Mouse (Mus musculus): ENCODE data around the gene Larp6. TPM values are rescaled to one million over a fixed set of nuclear protein-coding genes. Genes with fewer than 3 reads are reported as not detected.

The Larp6 gene
- polyA plus RNA-seq, 1 experiment from 2014 or later: 2.3 TPM

GRCm38 (mm10) chr9:60681005-60681404, 31.8 kb upstream of the Larp6 start:
- 96% methylated on average over 3 of the region's 3 CpGs for WGBS
- Histone ChIP-seq H3K27me3 (ENCODE audit: control insufficient read depth, insufficient read depth, low read length) (no peaks in the 10 kb centered on the region), H3K9ac (ENCODE audit: low read depth, low read length) (no peak overlapping the region), H3K4me3 (ENCODE audit: low read length) (no peak overlapping the region), H3K36me3 (ENCODE audit: control insufficient read depth, insufficient read depth, low read length) (peaks cover 17% of the 10 kb centered on the region; the same call in 1 of the 2 replicates), H3K4me2 (replicated peaks; ENCODE audit: low read depth, low read length) (no peak overlapping the region), H3K27ac (ENCODE audit: low read depth, low read length) (no peak overlapping the region), H3K9me3 (ENCODE audit: control insufficient read depth, low read length) (no peaks in the 10 kb centered on the region), H3K4me1 (ENCODE audit: control insufficient read depth, insufficient read depth, low read length) (no peaks in the 10 kb centered on the region)
- ATAC-seq (ENCODE audit: low FRiP score, low TSS enrichment): no peak

GRCm38 (mm10) chr9:60682753-60683152, 30.0 kb upstream of the Larp6 start:
- Histone ChIP-seq H3K4me3 (ENCODE audit: low read length) (no peak overlapping the region), H3K4me1 (ENCODE audit: control insufficient read depth, insufficient read depth, low read length) (0 out of 2 replicates have a peak, but pooled peaks cover 2% of the 10 kb centered on the region), H3K9me3 (ENCODE audit: control insufficient read depth, low read length) (no peaks in the 10 kb centered on the region), H3K9ac (ENCODE audit: low read depth, low read length) (no peak overlapping the region), H3K36me3 (ENCODE audit: control insufficient read depth, insufficient read depth, low read length) (peaks cover 12% of the 10 kb centered on the region; the same call in 1 of the 2 replicates), H3K27me3 (ENCODE audit: control insufficient read depth, insufficient read depth, low read length) (no peaks in the 10 kb centered on the region), H3K4me2 (replicated peaks; ENCODE audit: low read depth, low read length) (no peak overlapping the region), H3K27ac (ENCODE audit: low read depth, low read length) (no peak overlapping the region)
- 96% methylated on average over 4 of the region's 4 CpGs for WGBS
- ATAC-seq (ENCODE audit: low FRiP score, low TSS enrichment): no peak

GRCm38 (mm10) chr9:60687415-60687814, 25.4 kb upstream of the Larp6 start:
- H3K4me3 ChIP-seq (ENCODE audit: low read length): peak overlapping the region; percentile 57
- ATAC-seq (ENCODE audit: low FRiP score, low TSS enrichment): peak; percentile 60
- H3K27me3 ChIP-seq (ENCODE audit: control insufficient read depth, insufficient read depth, low read length): no peaks in the 10 kb centered on the region
- peak overlapping the region; percentile 52 for H3K4me2 ChIP-seq (replicated peaks; ENCODE audit: low read depth, low read length)
- H3K9ac ChIP-seq (ENCODE audit: low read depth, low read length): peak overlapping the region; percentile 44
- WGBS: under 1% methylated on average over 7 of the region's 7 CpGs
- H3K4me1 ChIP-seq (ENCODE audit: control insufficient read depth, insufficient read depth, low read length): 0 out of 2 replicates have a peak, but pooled peaks cover 2% of the 10 kb centered on the region
- no peaks in the 10 kb centered on the region for H3K9me3 ChIP-seq (ENCODE audit: control insufficient read depth, low read length)
- H3K27ac ChIP-seq (ENCODE audit: low read depth, low read length): peak overlapping the region; percentile 71; the same call in 1 of the 2 replicates
- H3K36me3 ChIP-seq (ENCODE audit: control insufficient read depth, insufficient read depth, low read length): no peaks in the 10 kb centered on the region; the same call in 1 of the 2 replicates

DNA sequence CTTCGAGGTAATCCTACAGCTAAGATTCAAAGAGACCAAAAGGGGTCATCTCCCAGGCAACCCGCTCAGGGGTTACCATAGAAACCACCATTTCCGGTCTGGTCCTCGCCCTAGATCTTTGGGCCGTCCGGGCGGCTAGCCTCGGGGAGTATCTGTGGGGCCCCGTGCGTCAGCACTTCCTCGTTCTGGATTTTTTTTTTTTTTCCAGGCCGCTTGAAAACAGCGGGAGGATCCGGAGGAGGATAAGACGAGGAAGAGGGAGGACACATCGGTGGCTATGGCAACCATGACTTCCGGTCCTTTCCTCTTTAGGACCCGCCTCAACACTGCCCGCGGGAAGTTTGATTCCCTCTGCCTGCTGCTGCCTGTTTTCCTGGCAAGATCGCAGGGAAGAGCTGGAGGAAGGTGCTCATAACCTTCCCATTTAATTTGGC, 24.9 kb upstream of the Larp6 start, which contains the start of gene Lrrc49:
Gene Lrrc49, minus strand, starts transcription at position 268 of the 434 bp plus-strand sequence.
- Histone ChIP-seq H3K4me1 (ENCODE audit: control insufficient read depth, insufficient read depth, low read length) (0 out of 2 replicates have a peak, but pooled peaks cover 2% of the 10 kb centered on the region), H3K36me3 (ENCODE audit: control insufficient read depth, insufficient read depth, low read length) (no peaks in the 10 kb centered on the region; the same call in 1 of the 2 replicates), H3K27ac (ENCODE audit: low read depth, low read length) (peak within 1 kb of the TSS; percentile 71), H3K27me3 (ENCODE audit: control insufficient read depth, insufficient read depth, low read length) (no peaks in the 10 kb centered on the region), H3K9ac (ENCODE audit: low read depth, low read length) (peak within 1 kb of the TSS; percentile 44), H3K9me3 (ENCODE audit: control insufficient read depth, low read length) (no peaks in the 10 kb centered on the region), H3K4me2 (replicated peaks; ENCODE audit: low read depth, low read length) (peak within 1 kb of the TSS; percentile 52), H3K4me3 (ENCODE audit: low read length) (peak within 1 kb of the TSS; percentile 57)
- 0% methylated on average over 21 of the region's 21 CpGs for WGBS
- ATAC-seq (ENCODE audit: low FRiP score, low TSS enrichment): peak; percentile 96

- Histone ChIP-seq H3K27ac (ENCODE audit: low read depth, low read length) (no peak overlapping the region), H3K9me3 (ENCODE audit: control insufficient read depth, low read length) (no peaks in the 10 kb centered on the region), H3K9ac (ENCODE audit: low read depth, low read length) (no peak overlapping the region), H3K4me3 (ENCODE audit: low read length) (no peak overlapping the region), H3K36me3 (ENCODE audit: control insufficient read depth, insufficient read depth, low read length) (no peaks in the 10 kb centered on the region), H3K4me2 (replicated peaks; ENCODE audit: low read depth, low read length) (no peak overlapping the region), H3K4me1 (ENCODE audit: control insufficient read depth, insufficient read depth, low read length) (no peaks in the 10 kb centered on the region), H3K27me3 (ENCODE audit: control insufficient read depth, insufficient read depth, low read length) (no peaks in the 10 kb centered on the region)
- ATAC-seq (ENCODE audit: low FRiP score, low TSS enrichment): no peak
- 59% methylated on average over 4 of the region's 4 CpGs for WGBS
Measured at GRCm38 (mm10) chr9:60692624-60693023, 20.2 kb upstream of the Larp6 start.

- Histone ChIP-seq H3K4me2 (replicated peaks; ENCODE audit: low read depth, low read length) (no peak overlapping the region), H3K36me3 (ENCODE audit: control insufficient read depth, insufficient read depth, low read length) (no peaks in the 10 kb centered on the region), H3K9me3 (ENCODE audit: control insufficient read depth, low read length) (no peaks in the 10 kb centered on the region), H3K9ac (ENCODE audit: low read depth, low read length) (no peak overlapping the region), H3K4me3 (ENCODE audit: low read length) (no peak overlapping the region), H3K27me3 (ENCODE audit: control insufficient read depth, insufficient read depth, low read length) (no peaks in the 10 kb centered on the region), H3K27ac (ENCODE audit: low read depth, low read length) (no peak overlapping the region), H3K4me1 (ENCODE audit: control insufficient read depth, insufficient read depth, low read length) (no peaks in the 10 kb centered on the region)
- ATAC-seq (ENCODE audit: low FRiP score, low TSS enrichment): no peak
- WGBS: 55% methylated on average over 2 of the region's 2 CpGs
Measured at GRCm38 (mm10) chr9:60693986-60694385, 18.8 kb upstream of the Larp6 start.

DNA sequence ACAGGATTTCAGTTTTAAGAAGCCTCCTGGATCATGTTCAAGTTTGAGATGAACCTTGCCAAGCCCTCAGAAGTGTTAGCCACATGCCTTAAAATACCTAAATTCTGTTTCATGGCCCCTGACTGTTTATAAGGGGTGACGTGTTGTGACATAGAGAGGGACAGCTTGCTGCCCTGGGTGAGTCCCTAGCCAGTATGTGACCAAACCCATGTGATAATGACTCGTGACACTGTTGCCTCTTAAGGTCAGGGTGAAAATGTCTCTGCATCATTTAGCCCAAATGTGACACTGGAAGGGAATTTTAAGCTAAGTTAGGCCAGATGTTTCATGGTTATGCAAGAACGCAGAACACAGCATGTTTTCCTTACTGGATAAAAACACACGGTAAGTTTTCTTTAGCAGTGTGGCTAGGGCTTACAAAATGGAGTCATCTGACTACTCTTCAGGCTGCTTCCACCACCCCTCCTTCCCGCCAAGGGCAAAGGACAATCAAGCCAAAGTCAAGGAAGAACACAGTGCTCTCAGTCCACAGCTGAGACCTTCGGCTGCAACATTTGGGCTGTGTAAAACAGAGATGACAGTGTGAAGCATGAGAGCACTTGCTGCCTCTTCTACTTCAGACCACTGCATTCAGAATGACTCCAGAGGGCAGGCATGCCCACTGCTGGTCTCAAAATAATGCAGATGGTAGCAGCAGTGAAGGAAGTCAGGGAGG, 16.4 kb upstream of the Larp6 start:
- no peak for ATAC-seq (ENCODE audit: low FRiP score, low TSS enrichment)
- Histone ChIP-seq H3K4me3 (ENCODE audit: low read length) (no peak overlapping the region), H3K4me1 (ENCODE audit: control insufficient read depth, insufficient read depth, low read length) (no peaks in the 10 kb centered on the region), H3K9ac (ENCODE audit: low read depth, low read length) (no peak overlapping the region), H3K4me2 (replicated peaks; ENCODE audit: low read depth, low read length) (no peak overlapping the region), H3K27me3 (ENCODE audit: control insufficient read depth, insufficient read depth, low read length) (no peaks in the 10 kb centered on the region), H3K36me3 (ENCODE audit: control insufficient read depth, insufficient read depth, low read length) (no peaks in the 10 kb centered on the region), H3K27ac (ENCODE audit: low read depth, low read length) (no peak overlapping the region), H3K9me3 (ENCODE audit: control insufficient read depth, low read length) (no peaks in the 10 kb centered on the region)
- WGBS: 57% methylated on average over 6 of the region's 6 CpGs

GRCm38 (mm10) chr9:60699581-60700231, 13.1 kb upstream of the Larp6 start:
- WGBS: 73% methylated on average over 18 of the region's 18 CpGs
- no peak overlapping the region for H3K4me3 ChIP-seq (ENCODE audit: low read length)
- H3K9ac ChIP-seq (ENCODE audit: low read depth, low read length): no peak overlapping the region
- H3K9me3 ChIP-seq (ENCODE audit: control insufficient read depth, low read length): no peaks in the 10 kb centered on the region
- H3K4me2 ChIP-seq (replicated peaks; ENCODE audit: low read depth, low read length): no peak overlapping the region
- H3K27me3 ChIP-seq (ENCODE audit: control insufficient read depth, insufficient read depth, low read length): no peaks in the 10 kb centered on the region
- H3K27ac ChIP-seq (ENCODE audit: low read depth, low read length): no peak overlapping the region
- H3K36me3 ChIP-seq (ENCODE audit: control insufficient read depth, insufficient read depth, low read length): no peaks in the 10 kb centered on the region
- no peak for ATAC-seq (ENCODE audit: low FRiP score, low TSS enrichment)
- H3K4me1 ChIP-seq (ENCODE audit: control insufficient read depth, insufficient read depth, low read length): no peaks in the 10 kb centered on the region

DNA sequence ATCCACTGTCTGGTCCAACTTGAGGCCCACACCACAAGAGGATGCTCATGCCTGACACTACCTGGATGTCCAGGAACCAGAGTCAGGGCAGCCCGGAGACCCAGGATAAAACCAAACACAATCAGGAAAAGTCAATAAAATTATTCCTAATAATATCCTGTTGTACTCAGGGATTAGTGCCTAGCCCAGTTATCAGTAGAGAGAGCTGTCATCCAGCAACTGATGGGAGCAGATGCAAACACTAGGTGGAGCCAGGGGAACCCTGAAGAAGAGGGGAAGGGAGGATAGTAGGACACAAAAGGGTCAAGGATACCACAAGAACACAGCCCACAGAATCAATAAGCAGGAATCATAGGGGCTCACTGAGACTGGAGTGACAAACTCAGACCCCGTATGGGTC, 5.2 kb upstream of the Larp6 start:
- Histone ChIP-seq H3K9me3 (ENCODE audit: control insufficient read depth, low read length) (no peaks in the 10 kb centered on the region), H3K9ac (ENCODE audit: low read depth, low read length) (no peak overlapping the region), H3K36me3 (ENCODE audit: control insufficient read depth, insufficient read depth, low read length) (no peaks in the 10 kb centered on the region), H3K4me3 (ENCODE audit: low read length) (no peak overlapping the region), H3K4me2 (replicated peaks; ENCODE audit: low read depth, low read length) (no peak overlapping the region), H3K27me3 (ENCODE audit: control insufficient read depth, insufficient read depth, low read length) (no peaks in the 10 kb centered on the region), H3K27ac (ENCODE audit: low read depth, low read length) (no peak overlapping the region), H3K4me1 (ENCODE audit: control insufficient read depth, insufficient read depth, low read length) (no peaks in the 10 kb centered on the region)
- WGBS: 91% methylated on average over 2 of the region's 2 CpGs
- no peak for ATAC-seq (ENCODE audit: low FRiP score, low TSS enrichment)
